Mouse (Mus musculus) urinary bladder, postnatal 14 days (tissue): Measurements from ENCODE around the gene Zscan20.

Source experiments
- DNase-seq: peaks from one replicate; pipeline ENCODE4 v3.0.0; 2021; ENCODE audit warnings: low spot score

The Zscan20 gene

GRCm38 (mm10) chr4:128609925-128610402 is at the start of gene Zscan20:
Zscan20 (minus strand) TSS chr4:128610098.
- peak; percentile 96 for DNase-seq

GRCm38 (mm10) chr4:128655446-128655845 is 45.5 kb upstream of the Zscan20 start:
- DNase-seq, result no peak

DNA sequence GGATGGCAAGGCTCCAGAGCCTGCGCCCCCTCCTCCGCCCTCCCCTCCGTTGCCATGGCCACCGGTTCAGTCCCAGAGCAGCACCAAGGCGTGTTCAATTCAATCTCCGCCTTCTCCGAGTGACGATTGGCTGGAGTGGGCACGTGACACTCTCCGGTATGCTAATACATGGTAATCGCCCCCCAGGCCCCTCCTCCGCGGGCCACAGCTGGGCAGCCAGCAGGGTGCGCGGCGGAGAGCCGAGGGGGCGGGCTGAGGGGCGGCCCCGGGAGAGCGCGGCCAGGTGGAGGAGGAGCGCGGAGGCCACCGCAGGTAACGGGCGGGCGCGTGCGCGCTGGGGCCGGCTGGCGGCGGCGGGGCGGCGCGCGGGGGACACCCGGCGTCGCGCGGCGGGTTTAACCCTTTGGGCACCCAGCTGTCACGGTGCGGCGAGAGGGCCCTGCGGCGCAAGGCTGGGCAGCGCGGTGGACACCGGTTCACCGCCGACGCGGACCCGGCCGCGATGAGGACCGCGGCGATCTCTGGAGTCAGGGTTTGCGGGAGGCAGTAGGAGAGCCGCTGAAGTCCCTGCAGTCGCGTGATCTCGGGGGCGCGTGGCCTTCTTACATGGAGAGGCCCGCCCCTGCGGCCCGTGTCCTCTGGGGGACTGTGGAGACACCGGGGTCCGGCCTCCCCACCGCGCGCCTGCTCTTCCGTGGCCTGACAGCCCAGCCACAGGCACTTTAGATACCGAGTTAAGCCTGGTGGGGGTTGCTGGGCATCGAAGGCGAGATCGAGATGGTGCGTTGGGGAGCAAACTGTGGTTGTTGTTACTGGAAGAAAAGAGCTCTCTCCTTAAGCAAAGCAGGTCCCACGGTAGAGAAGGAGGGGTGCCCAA is 44.8 kb upstream of the Zscan20 start, which contains the start of gene Phc2:
Phc2 (plus strand) TSS at position 198 of the 877 bp plus-strand sequence.
- peak; percentile 94 for DNase-seq

- no peak for DNase-seq
Observed at GRCm38 (mm10) chr4:128652584-128653298, 42.8 kb upstream of the Zscan20 start.

GRCm38 (mm10) chr4:128651530-128651929 is 41.6 kb upstream of the Zscan20 start:
- DNase-seq, result no peak

- DNase-seq, result no peak
Observed at GRCm38 (mm10) chr4:128648567-128649255, 38.8 kb upstream of the Zscan20 start.

- no peak for DNase-seq
Observed at GRCm38 (mm10) chr4:128646762-128647161, 36.9 kb upstream of the Zscan20 start.

GRCm38 (mm10) chr4:128645896-128646295 is 36.0 kb upstream of the Zscan20 start:
- no peak for DNase-seq

DNA sequence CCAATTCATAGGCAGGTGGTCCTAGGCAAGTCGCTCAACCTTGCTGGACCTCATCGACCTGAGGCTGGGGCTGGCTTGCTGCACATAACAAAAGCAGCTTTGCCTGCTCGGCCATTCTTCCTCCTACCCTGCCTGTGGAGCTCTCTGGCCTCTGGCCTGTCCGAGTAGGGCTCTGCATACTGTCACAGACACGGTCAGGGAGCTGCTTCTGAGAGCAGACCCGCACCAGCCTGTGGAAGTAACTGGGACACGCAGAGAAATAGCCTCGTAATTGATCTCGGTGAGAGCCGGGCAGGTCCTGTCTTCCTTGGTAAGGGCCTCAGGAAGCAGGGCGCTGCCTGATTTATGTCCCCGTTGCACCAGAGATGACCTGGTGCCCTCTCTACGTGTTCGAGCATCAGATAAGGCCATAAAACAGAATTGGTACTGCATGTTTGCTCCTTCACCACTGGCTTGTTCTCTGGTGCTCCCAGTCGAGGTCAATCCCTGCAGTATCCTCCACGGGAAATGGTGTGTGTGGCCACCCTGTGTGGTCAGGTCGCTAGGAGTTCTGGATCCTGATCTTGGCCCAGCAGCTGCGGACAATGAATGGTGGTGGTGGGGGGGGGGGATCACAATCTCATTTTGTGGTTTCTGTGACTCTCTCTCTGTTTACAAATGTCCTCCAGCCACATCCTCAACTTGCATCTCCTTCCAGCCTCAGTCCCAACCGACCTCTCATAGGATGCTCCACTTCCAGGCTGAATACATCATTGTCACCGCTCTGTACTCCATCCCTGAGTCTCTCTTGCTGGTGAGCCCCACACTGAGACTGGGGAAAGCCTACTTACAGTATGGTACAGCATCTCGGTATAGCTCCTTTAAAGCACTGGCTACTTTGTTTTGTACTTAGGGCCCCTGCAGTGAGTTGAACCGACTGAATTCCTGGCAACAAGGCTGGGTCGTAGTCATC is 32.1 kb upstream of the Zscan20 start:
- DNase-seq, result no peak

- no peak for DNase-seq
Observed at GRCm38 (mm10) chr4:128638265-128638923, 28.5 kb upstream of the Zscan20 start.

DNA sequence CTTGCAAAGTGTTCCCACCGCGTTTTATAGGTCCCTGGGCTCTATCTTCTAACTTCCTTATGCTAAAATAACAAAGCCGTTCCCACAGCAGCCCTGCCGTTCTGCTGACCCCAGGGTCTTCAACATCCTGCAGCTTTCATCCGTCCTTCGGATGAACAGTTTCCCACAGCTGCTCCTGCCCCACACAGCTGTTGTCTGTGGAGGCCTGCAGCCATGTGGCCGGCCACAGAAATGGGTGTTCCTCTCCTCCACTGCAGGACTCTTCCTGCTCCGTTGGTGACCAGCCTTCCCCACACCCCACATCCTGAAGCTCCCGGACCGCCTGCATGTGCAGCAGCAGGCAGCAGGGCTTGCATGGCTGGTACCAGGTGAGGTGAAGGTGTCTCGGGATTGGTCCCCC is 27.4 kb upstream of the Zscan20 start:
- DNase-seq, result no peak

DNA sequence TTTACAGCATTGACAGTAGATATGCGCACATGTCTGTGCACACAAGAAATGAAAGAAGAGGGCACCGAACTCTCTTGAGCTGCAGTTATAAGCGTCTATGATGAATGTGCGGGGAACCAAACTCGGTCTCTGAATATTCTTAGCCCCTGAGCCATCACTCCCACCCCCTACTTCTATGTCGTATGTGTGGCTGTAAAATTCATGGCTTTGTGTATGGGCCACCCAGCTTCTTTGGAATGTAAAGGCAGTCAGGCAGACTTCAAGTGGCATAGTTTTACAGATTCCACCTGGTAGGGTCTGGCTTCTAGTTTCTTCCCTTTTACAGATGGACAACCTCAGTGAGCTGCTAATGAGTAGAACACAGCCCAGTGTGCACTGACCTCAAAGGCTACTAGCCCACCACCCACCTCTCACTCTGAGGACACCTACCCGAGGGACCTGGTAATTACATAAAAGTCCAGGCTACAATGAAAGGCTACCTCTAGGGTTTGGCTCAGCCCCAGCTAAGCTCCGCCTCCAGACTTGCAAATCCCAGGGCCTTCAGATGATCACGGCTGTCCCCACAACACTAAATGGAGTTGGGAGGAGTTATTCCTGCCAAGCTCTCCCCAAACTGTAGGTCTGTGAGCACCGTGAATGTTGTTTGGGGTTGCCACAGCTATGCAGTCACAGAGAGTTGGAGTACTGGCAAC is 26.1 kb upstream of the Zscan20 start:
- no peak for DNase-seq

DNA sequence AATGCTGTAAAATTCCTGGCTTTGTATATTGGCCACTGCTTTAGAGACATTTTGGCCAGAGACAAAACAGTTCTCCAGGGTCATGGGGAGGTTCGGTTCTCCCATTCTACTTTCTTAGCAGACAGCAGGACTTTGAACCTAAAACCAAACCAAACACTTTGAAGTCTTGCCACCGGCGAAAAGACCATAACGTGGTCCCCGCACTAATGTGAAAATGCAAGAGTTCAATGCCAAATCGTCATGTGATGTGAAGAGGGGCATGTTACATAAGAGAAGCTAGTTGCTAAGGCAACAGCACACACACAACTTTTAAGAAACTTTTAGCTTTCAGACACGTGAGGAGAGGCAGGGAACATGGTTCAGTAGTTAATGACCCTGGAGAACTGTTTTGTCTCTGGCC is 25.6 kb upstream of the Zscan20 start:
- no peak for DNase-seq

DNA sequence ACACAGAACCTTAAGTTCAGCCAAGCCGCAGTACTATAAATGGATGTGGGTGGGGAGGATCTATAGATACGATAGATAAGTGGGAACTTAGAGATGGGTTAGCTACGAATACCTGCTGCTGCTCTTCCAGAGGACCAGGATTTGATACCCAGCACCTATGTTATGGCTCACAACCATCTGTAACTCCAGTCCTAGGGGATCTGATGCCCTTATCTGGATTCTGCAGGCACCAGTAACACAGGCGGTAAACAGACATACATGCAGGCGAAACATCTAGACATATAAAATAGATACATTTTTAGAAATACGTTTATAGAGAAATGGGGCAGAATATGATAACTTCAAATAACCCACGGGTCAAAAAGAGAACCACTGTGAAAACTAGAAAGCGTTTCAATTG is 11.2 kb upstream of the Zscan20 start:
- no peak for DNase-seq

GRCm38 (mm10) chr4:128620572-128620971 is 10.7 kb upstream of the Zscan20 start:
- no peak for DNase-seq

DNA sequence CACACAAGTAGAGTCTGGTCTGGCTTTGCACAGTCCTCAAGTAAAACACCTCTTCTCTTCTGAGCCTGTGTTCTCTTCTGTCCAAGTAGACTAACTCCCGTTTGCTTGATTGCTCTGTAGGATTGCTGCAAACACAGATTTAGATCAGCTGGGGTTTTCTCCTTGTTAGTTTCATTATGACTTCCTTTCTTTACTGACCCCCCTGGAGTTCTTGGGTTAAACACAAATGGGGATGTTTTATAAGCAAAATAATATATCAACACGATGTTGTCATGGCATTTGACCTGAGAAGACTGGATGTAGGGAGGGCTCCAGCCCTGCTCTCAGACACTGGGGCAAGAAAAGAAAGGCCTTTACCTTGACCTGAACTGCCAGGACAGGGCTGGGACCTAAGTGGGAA is 9.1 kb upstream of the Zscan20 start:
- DNase-seq, result no peak

DNA sequence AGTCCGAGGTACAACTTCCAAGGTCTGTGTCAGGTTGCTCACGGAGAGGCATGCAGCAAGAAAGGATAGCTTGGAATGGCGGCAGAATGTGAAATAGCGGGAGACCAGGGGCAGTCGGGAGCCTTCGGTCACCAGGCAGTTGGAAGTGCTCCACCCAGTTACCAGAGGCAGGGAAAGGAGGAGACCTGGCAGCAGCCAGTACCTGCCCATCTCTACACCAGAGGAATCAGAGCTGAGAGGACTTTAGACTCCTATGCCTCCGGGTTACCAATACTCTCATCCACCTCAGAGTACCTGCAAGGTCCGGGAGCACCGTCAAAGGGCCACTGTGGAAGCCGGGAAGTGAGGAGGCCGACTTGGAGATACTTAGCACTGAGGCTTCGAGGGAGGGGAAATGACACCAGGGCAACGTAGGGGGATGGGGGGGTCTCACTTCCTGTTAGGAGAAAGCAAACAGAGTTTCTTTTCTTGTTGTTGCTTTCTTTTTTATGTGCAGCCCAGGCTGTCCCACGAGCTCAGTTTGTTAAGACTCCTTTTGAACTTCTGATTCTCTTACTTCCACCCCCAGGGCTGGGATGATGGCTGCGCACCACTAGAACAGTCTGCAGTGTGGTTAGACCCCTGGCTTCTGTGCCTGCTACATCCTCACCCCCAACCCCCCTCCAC is 8.5 kb upstream of the Zscan20 start, which contains the start of gene Tlr12:
Tlr12 (minus strand) TSS at position 374 of the 666 bp plus-strand sequence.
- no peak for DNase-seq

DNA sequence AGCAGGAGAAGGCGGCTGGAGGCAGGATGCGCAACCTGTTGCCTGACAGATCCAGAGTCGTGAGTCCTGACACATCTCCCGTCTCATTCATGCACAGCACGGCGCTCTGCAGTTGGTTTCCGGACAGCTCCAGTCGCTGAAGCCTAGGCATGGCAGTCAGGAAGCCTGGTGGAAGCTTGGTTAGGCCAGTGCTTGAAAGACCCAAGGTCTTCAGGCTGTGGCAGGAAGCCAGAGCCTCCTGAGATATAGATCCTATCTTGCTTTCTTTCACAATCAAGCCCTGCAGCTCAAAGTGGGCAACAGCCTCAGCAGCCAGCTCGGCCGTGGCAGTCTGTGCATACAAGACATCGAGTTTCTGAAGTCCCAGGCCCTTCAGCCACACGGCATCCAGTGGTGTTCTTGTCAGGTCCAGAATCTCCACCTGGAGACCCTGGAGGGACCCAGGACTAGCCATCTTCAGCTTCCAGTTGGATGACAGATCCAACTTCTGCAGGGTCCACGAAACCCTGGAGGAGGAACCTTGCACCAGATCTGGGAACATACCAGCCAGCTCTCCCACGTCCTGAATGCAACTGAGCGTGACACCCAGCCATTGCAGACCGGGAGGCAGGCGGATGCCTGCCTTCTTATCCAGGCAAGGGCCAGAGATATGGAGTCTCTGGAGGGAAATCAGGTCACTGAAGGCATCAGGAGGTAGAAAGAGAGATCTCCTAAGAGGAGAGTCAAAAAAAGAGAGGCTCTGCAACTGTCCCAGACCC is 7.6 kb upstream of the Zscan20 start:
- DNase-seq, result peak; percentile 33

DNA sequence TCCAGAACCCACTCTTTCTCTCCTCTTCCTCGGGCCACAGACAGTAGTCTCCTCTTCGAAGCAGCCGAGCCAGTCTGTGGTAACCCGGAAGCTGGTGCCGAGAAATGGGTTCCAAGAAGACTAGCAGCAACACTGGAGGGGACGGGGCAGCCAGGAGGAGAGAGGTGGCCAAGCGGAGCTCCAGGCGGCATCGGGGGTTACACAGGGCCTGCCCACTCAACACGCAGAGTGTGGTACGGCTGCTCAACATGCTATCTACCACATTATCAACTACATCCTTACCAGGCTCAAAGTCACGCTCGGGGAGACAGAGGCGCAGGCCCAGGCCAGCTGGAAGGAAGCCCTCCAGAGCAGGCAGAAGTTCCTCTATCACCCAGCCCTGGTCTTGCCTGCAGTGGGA is 5.9 kb upstream of the Zscan20 start:
- no peak for DNase-seq
